Mouse (Mus musculus): Measurements from ENCODE around the gene Thrb. TPM values are rescaled to one million over a fixed set of nuclear protein-coding genes. Genes with fewer than 3 reads are reported as not detected.

The Thrb gene
- total RNA-seq, 4 experiments from 2014 or later, result 24.1 to 28.2 (median 27.1) TPM

DNA sequence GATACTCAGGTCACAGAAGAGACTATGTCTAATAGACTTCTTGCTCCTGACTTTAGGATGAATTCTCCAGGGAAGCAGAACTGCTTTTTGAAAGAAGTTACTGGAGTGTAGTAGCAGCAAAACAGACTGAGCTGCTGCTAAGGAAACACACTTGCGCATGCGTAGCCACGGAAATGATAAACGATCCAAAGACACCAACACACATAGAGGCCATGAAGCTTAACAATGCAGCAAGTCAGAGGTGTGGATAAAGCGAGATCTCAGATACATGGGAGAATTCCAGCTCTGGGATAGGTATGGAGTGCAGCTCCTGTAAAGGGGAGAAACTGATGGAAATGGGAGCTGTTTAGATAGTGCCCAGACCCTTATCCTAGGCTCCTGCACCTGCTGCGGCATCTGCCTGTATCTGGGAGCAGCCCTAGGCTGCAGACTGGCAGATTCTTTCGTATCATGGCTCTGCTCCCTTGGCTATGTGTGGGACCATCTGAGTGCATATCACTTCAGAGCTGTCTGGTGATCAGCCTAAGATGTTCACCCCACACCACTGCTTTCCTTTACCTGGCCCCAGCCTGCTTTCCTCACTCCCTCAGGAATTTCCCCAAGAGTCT lies 53.3 kb downstream of the Thrb start:
- no peak for DNase-seq (ENCODE audit: low spot score)

DNA sequence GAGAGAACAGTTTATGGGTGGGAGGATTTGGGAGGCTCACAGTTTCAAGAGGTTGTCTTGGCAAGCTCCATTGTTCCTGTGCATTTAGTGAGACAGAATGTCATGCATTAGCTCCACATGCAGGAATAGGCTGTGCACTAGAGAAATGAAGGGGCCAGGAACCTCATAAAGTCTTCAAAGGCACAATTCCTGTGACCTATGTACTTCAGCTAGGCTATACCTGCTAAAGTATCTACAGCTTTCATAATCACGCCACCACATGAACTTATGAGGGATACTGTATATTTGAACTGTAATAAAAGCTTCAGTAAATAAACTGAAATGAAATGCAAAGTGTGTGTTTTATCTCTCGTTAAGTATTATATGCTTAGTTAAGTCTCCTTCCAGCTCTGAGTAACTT lies 59.4 kb downstream of the Thrb start:
- no peak for DNase-seq (ENCODE audit: low spot score)

DNA sequence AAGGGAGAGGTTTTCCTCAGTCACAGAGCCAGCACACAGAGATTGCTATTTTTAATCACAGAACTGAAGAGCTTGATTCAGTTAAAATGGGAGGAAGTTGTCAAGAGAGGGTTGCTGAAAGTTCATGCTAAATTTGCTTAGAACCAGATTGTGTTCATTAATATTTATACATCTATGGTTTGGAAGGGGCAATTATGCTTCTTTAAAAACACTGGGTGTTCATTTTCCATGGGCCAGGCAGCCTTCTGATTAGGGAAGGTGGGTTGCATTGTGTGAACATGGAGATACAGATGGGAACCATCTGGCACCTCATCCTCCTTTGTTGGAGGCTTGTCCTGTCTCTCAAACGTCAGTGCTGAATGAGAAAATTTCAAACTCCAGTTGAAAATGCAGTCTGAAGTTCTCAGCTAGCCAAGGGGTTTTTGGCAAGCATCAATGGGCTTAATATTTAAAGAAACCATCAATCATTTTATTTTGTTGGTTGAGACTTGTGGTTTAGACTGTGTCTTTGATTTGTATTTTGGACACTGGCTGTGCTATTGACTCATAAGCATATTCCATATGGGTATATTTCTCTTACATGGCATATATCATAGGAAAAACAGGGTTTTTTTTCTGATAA lies 62.9 kb downstream of the Thrb start:
- DNase-seq (ENCODE audit: low spot score), result no peak

DNA sequence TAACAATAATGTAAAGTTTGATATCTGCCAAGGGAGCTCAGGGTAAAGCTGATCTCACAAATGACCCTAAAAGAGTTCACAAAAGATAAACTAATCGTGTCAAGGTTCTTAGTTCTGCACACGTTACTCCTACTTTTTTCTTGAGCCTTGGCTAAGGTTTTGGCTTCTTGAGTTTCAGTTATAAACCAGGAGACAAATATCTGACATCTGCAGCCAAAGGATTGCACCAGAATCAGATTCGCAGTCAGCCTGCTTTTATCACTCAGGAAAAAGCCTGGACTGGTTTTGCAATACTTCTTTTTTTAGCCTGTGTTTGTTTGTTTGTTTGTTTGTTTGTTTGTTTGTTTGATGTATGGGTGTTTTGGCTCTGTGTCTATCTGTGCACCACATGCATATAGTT lies 64.5 kb downstream of the Thrb start:
- no peak for DNase-seq (ENCODE audit: low spot score)

DNA sequence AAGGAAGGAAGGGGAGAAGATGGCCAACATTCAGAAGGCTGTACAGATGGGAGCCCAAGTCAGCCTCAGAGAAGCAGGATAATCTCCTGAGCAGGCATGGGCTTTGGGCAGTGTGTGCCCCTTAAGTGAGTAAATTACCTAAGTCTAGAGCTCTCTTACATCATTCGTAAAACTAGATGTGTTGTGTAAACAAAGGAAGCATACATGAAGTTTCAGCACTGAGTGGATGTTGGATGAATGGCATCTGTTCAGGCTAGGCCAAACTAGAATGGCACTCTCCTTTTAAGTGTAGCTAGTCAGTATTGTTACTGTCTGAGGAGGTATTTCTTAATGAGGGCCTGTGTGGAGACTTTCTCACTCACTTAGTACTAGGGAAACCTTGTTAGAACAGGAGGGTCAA lies 66.8 kb downstream of the Thrb start:
- DNase-seq (ENCODE audit: low spot score), result no peak

DNA sequence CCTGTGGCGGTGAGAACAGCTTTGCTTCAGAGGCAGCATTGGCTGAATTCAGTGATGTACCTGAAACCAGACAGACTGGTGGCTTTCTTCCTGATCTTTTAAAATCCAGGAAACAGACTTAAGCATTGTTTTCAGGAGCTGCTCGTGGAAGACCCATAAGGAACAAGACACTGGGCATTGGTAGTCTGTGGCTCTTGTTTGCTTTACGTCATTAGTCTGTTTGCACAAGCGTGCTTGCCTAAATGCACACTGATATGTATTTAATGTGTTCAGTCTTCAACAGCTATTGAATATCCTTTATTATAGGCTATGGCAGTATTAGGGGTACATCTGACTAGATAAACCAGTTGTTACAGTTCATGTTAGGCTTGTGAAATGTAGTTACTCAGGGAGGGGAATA lies 67.8 kb downstream of the Thrb start:
- DNase-seq (ENCODE audit: low spot score), result no peak

DNA sequence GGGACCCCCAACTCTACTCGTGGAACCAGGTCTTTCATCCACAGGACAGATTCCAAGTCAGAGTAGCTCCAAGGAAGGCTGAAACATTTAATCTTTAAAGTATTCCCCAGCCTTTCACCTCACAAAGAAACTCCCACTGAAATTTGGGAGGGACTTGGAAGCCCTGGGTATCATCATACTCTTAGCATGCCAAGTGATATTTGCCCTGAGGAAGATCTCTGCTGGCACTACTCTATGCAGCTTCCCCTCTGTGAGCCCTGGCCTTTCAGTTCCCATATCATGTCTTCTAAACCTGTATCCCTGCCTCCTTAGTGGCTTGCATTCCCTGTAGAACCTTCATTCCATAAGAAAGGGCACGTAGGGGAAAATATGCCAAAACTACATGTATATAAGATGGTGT lies 68.8 kb downstream of the Thrb start:
- DNase-seq (ENCODE audit: low spot score), result no peak

DNA sequence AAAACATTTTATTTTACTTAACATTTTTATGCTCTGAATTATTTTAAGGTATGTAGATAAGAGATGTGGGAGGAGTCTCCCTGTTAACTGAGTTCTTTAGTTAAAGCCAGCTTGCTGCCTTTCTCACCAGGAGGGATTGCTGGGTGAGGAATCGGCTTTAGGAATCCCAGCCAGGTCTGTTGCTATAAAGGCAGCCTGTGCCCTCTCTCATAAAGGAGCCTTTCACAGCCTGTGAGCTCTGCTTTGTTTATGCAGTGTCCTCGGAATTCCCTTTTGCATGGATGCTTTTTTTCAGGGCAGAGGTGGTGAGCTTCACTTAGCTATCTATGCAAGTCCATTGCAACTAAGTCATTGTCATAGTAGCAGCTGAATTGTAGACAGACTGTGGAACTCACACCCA lies 71.0 kb downstream of the Thrb start:
- DNase-seq (ENCODE audit: low spot score), result no peak

DNA sequence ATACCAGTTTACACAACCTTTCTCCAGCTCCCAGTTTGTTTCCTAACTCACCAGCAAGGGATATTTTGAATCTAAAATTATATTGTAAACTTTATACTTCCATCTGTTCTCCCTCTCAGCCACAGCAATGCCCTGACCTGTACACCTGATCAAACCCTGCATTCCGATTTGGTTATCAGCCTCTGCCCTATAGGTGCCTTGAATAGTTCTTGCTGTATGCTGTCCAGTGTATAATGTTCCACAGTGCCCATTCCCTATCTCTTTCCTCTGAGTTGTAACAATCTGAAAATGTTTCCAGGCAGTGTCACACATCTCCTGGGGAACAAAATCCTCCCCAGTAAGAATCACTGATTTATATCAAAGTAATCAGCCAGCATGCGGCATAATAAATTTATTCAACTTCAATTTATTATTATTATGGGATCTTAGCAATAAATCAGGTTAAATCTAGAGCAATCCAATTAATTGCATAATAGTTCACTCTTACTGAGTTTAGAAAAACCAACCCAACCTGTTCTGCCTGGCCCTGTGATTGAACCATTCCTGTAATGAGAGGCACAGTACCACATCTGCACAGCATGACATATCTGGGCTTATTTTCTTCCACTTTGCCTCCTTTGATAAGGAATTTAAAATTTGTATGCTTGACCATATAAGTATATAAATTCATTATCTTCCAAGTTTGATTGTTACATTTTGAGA lies 73.2 kb downstream of the Thrb start:
- no peak for DNase-seq (ENCODE audit: low spot score)

DNA sequence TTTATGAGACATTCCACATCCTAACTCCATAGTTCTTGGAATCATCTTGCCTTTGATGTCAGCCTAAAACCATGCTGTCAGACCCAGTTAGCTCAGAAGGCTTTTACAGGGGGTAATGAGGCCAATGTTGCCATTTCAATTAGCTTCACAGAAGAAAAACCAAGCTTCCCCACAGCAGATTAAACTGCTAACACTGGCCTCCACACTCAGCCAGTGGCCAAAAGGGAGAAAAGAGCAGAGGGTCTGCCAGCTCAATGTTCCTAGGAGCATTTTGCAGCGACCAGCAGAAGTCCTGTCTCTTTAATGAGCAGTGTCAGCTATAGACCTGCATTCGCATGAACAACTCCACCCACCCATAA lies 73.7 kb downstream of the Thrb start:
- DNase-seq (ENCODE audit: low spot score), result no peak

DNA sequence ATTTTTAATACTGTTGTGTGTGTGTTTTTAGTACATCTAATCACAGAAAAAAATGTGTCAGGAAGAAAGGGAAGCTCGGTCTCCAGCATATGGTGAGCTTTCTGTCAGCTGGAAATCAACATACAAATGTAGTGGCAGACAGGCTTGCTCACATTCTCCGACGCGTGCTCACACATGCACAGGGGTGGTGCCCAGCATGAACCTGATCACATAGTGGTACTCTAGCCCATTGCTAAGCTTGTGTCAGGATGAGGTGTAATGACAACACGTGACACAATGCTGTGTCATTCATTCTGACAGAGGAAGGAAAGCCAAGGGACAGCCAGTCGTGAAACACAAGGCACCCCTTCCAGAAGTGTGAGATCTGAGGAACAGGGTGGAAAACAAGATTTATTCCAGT lies 75.4 kb downstream of the Thrb start:
- no peak for DNase-seq (ENCODE audit: low spot score)

DNA sequence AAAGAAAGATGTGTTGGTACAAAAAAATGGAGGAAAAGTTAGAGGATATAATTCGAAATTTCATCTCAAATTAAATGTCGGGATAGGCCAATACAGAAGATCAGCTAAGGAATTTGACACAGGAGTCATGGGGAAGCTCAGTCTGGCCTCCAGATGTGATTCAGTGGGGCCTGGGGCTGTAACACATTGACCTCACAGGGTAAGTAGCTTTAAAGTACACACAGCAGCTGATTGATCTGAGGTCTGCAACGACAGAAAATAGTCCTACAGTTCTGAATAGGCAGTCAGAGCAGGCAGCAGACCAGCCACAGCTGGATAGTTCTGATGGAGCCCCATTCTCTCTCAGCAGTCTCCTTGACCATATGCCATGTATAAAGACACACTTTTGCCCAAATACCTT lies 80.8 kb downstream of the Thrb start:
- no peak for DNase-seq (ENCODE audit: low spot score)

DNA sequence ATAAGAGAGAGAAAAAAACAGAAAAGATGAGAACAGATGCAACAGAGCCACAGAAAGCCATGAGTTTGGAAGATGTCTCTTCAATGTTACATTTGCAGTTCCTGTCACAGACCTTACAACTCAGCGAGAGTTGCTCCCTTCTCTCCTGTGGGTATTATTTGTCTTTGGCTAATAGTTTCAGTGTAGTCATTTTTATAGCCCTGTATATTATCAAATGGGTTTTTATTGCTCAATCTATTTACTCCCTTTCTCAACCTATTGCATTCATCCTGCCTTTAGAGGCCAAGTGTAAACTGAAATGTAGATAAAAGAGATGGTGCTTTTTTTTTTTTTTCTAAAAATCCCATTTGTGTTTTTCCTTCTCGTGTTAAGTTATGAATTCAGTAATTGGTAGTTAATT lies 82.2 kb downstream of the Thrb start:
- DNase-seq (ENCODE audit: low spot score), result no peak

DNA sequence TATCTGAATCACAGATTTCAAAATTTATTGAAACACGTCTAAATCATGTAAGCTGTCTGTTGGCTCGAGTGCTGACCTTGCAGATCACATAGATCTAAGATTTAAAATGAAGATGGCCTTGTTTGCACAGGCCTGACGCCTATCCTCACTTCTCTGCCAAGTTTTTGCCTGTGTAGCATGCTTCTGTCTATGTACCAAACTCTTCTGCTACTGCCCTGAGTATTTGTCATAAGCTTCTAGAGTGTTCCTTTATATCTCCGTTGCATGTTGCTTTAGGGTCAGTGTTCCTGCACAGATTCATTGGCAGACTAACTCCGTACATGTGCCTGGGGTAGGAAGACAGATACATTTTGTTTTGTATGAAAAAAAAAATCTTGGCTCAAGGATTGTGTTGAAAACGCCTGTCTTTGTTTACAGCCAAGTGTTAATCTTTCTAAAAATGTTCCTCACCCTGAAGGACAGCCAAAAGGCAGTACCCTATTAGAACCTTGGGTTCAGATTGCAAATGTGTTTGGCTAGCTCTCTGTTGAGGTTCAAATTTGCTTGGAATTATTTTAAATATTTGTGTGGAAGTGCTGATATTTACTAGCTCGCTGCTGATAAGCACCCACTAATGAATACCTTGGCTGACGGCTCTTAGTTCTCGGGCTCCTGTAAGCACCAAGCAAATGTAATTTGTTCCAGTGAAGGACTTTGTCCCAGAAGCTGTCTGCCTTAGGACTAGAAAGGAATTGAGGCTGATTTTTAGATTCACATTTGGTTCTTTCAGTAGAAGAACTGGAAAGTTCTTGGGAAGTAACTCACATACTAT lies 83.0 kb downstream of the Thrb start:
- DNase-seq (ENCODE audit: low spot score), result peak; percentile 57

DNA sequence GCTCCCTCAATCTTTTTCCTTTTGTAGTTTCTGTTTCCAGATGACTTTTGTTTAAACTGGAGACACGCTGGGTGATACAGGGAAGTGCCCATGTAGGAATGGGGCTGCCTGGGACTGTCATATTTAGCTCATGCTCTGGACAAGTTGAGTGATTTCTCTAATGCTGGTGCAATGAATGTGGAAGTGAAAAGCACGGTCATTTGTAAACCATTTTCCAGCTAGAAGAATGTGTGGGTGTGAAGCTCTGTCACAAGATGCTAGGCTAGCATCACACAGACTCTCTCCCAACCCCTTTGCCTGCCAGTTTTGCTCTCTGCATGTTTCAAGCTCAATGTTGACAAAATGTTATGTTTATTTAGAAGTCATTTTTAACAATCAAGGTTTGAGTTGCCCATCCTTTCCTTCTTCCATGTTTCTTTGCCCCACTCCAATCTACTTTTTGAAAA lies 83.7 kb downstream of the Thrb start:
- peak; percentile 17 for DNase-seq (ENCODE audit: low spot score)

DNA sequence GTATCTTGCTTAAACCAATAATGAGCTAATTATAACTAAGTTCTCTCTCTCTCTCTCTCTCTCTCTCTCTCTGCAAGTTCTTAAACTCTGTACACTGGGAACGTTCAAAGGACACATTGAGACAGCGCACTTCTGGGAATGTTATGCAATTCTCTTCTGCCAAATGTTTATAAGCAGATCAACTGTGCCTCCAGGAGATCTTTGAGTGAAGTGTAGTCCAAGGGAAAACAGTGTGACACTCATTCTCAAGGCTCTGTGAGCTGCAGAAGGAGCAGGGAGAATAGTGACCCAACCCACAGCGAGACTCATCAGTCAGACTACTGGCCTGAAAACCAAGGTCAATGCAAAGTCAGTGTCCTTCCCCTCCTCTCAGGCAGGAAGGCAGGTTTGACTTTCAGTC lies 87.9 kb downstream of the Thrb start:
- DNase-seq (ENCODE audit: low spot score), result no peak

DNA sequence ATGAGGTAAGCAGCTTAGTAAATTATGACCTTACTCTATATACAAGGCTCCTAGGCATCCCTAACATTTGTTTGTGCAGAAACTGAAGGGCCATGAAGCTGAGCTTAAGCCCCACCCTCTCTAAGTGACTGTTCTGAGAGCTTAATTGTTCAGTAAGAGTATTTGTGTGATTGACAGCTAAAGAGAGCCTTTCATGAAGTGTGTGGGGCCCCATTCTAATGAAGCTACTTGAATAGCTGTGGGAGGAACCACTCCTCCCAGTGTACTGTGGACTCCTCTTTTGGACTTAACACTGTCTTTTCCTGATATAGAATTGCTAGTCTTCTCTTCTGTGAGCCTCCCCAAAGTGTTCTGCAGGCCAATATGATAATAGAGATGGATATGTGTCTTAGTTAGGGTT lies 88.9 kb downstream of the Thrb start:
- DNase-seq (ENCODE audit: low spot score), result no peak

DNA sequence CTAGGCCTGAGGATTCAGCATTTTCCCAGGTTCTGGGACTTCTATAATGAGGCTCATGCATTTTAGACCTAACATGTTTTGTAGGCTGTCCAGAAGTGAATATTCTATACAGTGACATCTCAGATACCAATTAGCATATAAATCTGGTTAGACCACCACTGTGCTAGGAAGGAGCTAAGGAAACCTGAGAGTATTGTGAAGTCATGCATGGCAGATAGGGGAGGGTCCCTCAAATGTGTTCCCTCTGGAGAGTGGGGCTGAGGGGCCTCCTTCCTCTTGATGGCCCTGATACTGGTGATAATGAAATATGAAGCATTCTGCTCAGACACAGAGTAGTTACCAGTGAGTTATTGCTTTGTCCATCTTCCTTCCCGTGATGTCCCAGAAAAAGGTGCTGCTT lies 91.8 kb downstream of the Thrb start:
- no peak for DNase-seq (ENCODE audit: low spot score)

DNA sequence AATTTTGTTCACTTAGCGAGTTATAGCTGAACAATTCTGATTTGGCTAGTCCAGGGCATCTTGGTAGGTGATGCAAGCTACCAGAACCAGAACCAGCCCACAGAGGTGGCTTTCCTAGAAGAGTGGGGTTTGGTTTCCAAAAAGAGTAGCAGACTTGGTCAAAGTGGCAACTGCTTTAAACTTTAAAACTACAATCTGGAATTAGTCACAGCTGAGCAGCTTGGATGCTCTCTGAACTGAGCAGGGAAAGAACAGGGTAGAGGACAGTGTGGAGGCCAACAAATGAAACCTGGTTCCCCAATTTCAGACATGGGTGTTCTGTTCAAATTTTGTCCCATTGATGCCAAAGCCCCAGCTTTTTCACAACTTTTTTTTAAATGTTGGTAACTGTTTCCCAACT lies 93.4 kb downstream of the Thrb start:
- DNase-seq (ENCODE audit: low spot score), result no peak

DNA sequence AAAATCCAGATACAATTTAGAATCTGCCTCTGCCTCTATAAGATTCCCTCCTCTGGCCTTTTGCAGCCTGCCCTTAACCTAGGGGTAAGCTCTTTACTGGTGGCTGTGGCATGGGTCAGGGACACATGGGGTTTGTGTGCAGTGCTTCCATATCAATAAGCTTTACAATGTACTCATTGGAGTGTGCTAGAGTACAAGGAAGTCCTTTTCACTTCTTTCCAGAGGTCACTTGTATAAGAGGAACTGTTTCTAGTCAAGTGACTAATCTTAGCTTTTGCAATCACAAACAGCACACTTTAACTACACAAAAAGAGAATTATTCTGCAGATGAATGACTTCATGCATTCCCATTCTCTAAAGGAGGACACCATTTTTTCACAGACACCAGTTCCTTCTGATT lies 96.7 kb downstream of the Thrb start:
- no peak for DNase-seq (ENCODE audit: low spot score)

DNA sequence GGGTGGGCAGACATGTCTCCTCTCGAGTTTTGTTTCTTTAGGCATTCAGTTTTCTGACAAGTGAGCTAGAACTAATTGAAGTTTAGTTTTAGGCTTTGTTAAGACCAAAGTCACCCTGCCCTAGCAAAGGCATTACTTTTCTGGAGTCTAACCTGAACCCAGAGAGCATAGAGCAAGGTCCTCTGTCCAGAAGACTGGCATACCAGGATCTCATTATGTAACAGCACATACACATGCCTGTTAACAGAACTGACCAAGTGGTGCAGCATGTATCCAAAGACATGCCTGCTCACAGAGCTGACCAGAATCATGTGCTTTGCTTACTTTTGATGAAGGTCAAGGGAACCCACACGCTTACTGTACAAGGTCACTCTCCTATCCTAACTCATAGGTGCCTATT lies 107.9 kb downstream of the Thrb start:
- no peak for DNase-seq (ENCODE audit: low spot score)

DNA sequence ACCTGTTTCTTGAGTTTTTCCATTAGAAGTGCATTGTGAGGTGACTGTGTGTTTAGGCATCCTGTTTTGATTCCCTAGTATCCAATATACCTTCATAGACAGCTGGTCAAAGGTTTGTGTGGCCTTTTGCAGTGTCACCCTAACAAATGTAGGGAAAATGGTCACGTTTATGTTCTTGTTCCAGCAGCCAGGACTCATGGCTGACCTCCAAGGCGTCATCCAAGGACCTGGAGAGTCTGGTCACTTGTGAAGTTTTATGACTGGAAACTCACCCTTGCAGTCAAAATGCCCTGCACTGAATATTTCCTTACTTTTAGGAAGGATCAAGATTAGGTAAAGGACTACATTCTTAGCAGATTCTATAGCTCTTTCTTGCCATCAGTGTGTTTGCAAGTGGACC lies 114.3 kb downstream of the Thrb start:
- DNase-seq (ENCODE audit: low spot score), result no peak

DNA sequence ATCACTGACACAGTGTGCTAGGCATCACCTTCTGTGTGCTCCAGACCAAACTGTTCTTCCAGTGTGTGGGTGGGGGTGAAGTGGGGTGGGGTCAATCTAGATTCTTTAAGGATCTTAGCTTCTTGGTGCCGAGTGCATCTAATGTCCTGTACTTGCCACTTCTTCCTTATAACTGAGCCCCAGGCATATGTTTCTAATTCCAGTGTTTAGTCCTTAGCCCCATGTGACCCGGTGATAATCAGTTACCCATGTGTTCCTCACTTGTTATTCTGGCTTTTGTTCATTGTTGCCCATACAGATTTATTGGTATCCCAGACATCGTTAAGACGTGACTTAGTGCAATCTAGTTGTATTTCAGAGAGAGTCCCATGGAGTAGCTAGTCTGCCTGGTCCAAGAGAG lies 121.9 kb downstream of the Thrb start:
- DNase-seq (ENCODE audit: low spot score), result no peak
